Mouse (Mus musculus) CH12.LX (cell line): ENCODE measurements around the gene Apon. TPM values are rescaled to one million over a fixed set of nuclear protein-coding genes. Genes with fewer than 3 reads are reported as not detected.
A peak's percentile ranks its signal among the peaks of the same experiment; 100 is the strongest.
"Not testable (repeated sequence)": the region's sequence is repeated elsewhere in the genome, so short reads cannot be mapped to it uniquely, and the experiment has no call there.

Source experiments
- DNase-seq: peaks from one replicate; pipeline ENCODE4 v3.0.0-alpha.2; 2013; ENCODE audit errors: extremely low read depth
- H3K27ac ChIP-seq: 2 replicates; pipeline ENCODE4 v1.5.1; 2012; ENCODE audit warnings: low read depth, mild to moderate bottlenecking, control low read depth, moderate library complexity; ENCODE audit not compliant: insufficient read depth
- H3K27me3 ChIP-seq: replicated peaks from 2 replicates; pipeline ENCODE3; 2012; ENCODE audit warnings: inconsistent platforms
- H3K36me3 ChIP-seq, 2 experiments: replicated peaks in 1 of 2; 2 replicates each; pipeline versions ENCODE3 to v1.6.1; 2012; ENCODE audit warnings: inconsistent platforms in 1 of 2, low read length in 1 of 2, mild to moderate bottlenecking in 1 of 2, mixed read lengths in 1 of 2, moderate library complexity in 1 of 2; ENCODE audit not compliant: control insufficient read depth in 1 of 2, insufficient read depth in 1 of 2
- H3K4me1 ChIP-seq, 2 experiments: 2 replicates each; pipeline ENCODE4 v1.6.1; 2012; ENCODE audit warnings: inconsistent platforms in 1 of 2, moderate library complexity in 1 of 2; ENCODE audit not compliant: insufficient read depth in 2 of 2, control insufficient read depth in 1 of 2
- H3K4me2 ChIP-seq: 2 replicates; pipeline ENCODE4 v1.6.1; 2012; ENCODE audit warnings: low read depth, mild to moderate bottlenecking, control low read depth; ENCODE audit not compliant: poor library complexity, insufficient read depth, severe bottlenecking
- H3K4me3 ChIP-seq, 3 experiments: fragments of 150-350 bp in 1 of 3; sonication (generic) in 1 of 3; replicated peaks in 1 of 3; 2 replicates each; pipeline versions ENCODE3 to v1.5.1; 2011 to 2012; ENCODE audit warnings: low read depth in 2 of 3, low read length in 2 of 3, mild to moderate bottlenecking in 2 of 3, moderate library complexity in 2 of 3, control low read depth in 1 of 3, improper control_type of control experiment in 1 of 3, inconsistent platforms in 1 of 3, mixed read lengths in 1 of 3; ENCODE audit not compliant: poor library complexity in 1 of 3
- H3K79me2 ChIP-seq: replicated peaks from 2 replicates; pipeline ENCODE4 v1.6.1; 2012; ENCODE audit warnings: mild to moderate bottlenecking, moderate library complexity; ENCODE audit not compliant: control insufficient read depth, poor library complexity, insufficient read depth, severe bottlenecking; ENCODE audit errors: extremely low read depth
- H3K9ac ChIP-seq: 2 replicates; pipeline ENCODE4 v1.6.1; 2012; ENCODE audit warnings: low read depth, mild to moderate bottlenecking, control low read depth, moderate library complexity; ENCODE audit not compliant: insufficient read depth
- H3K9me3 ChIP-seq: replicated peaks from 2 replicates; pipeline ENCODE3; 2012; ENCODE audit warnings: low read length, inconsistent platforms, mixed read lengths
- CTCF ChIP-seq, 2 experiments: IDR thresholded peaks in 1 of 2; conservative IDR thresholded peaks in 1 of 2; 2 replicates each; pipeline ENCODE4 v1.5.1; 2011 to 2012; ENCODE audit warnings: low read depth in 2 of 2, low read length in 2 of 2, improper control_type of control experiment in 1 of 2, inconsistent platforms in 1 of 2, mild to moderate bottlenecking in 1 of 2, moderate library complexity in 1 of 2
- MAFK ChIP-seq: IDR thresholded peaks from 2 replicates; pipeline ENCODE4 v1.6.1; 2011; ENCODE audit warnings: low read length, improper control_type of control experiment; ENCODE audit not compliant: insufficient replicate concordance
- MYC ChIP-seq: IDR thresholded peaks from 2 replicates; pipeline ENCODE4 v1.6.1; 2011; ENCODE audit warnings: low read depth, mild to moderate bottlenecking, improper control_type of control experiment, low read length
- RAD21 ChIP-seq: IDR thresholded peaks from 2 replicates; pipeline ENCODE4 v1.6.1; 2011; ENCODE audit warnings: low read depth, mild to moderate bottlenecking, low read length, improper control_type of control experiment, moderate library complexity
- SMC3 ChIP-seq: IDR thresholded peaks from 2 replicates; pipeline ENCODE4 v1.6.1; 2011; ENCODE audit warnings: low read depth, low read length, improper control_type of control experiment
- TBP ChIP-seq: conservative IDR thresholded peaks from 2 replicates; pipeline ENCODE4 v1.6.1; 2011; ENCODE audit warnings: low read depth, low read length, improper control_type of control experiment
- TCF12 ChIP-seq: IDR thresholded peaks from 2 replicates; pipeline ENCODE4 v1.6.1; 2014; ENCODE audit warnings: low read depth, mild to moderate bottlenecking, inconsistent platforms, low read length, improper control_type of control experiment
- USF1 ChIP-seq: IDR thresholded peaks from 2 replicates; pipeline ENCODE4 v1.6.1; 2014; ENCODE audit warnings: low read depth, mild to moderate bottlenecking, inconsistent platforms, low read length, improper control_type of control experiment
- dilution Hi-C: fragments of 300-500 bp; cut with MboI; formaldehyde crosslinking; loops from 2 replicates; pipeline ENCODE4 v1.14.3; 2020; ENCODE audit warnings: low sequenced_read_pairs; ENCODE audit not compliant: extremely low pct_unique_long_range_greater_than_20kb, extremely low pct_ligation_motif_present
- in situ Hi-C: fragments of 300-500 bp; cut with MboI; formaldehyde crosslinking; loops from 3 replicates; pipeline ENCODE4 v1.14.3; 2019; ENCODE audit warnings: low sequenced_read_pairs, low pct_ligation_motif_present, low pct_unique_long_range_greater_than_20kb, mixed read lengths
- polyA plus RNA-seq: library from polyadenylated mRNA; unstranded; fragments of >175 nt; gene quantifications from 2 replicates; pipeline ENCODE4 v1.2.1, GENCODE M21; 2012; ENCODE audit warnings: low read depth; ENCODE audit not compliant: insufficient read length
- total RNA-seq, 2 experiments: library from RNA; depleted of rRNA; stranded (reverse); fragments of 300-350 nt in 1 of 2; fragments of >200 nt in 1 of 2; gene quantifications; 2 replicates each; pipeline ENCODE4 v1.2.3; 2012 to 2014

Apon gene
- total and polyA plus RNA-seq, 3 experiments, result 0.30 to 0.80 (median 0.62) TPM

DNA sequence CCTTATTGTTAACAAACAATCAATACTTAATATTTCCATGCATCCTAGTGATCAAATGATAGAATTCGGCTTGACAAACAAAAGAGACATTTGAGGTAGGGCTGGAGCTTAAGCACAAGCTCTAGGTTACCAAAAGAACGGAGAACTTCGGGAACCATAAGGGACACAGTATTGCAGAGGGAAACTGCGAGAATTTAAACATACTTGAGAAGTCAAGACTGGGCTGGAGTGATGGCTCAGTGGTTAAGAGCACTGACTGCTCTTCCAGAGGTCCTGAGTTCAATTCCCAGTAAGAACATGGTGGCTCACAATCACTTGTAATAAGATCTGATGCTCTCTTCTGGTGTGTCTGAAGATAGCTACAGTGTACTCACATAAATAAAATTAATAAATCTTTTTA, 39.8 kb upstream of the Apon start:
- H3K27ac ChIP-seq, result not testable (repeated sequence)
- TF ChIP-seq TBP, result peak; percentile 92
- TF ChIP-seq, all 38 proteins: peak for 1; not testable (repeated sequence) for 37
- H3K9ac ChIP-seq, H3K36me3 ChIP-seq, H3K9me3 ChIP-seq, H3K4me2 ChIP-seq, H3K4me3 ChIP-seq, dilution Hi-C loops, DNase-seq, in situ Hi-C loops, H3K27me3 ChIP-seq: not testable (repeated sequence)
- Histone ChIP-seq H3K79me2 (peaks cover 16% of the 10 kb centered on the region), H3K4me1 (peaks cover 5 to 18% of the 10 kb centered on the region in 2 experiments)

DNA sequence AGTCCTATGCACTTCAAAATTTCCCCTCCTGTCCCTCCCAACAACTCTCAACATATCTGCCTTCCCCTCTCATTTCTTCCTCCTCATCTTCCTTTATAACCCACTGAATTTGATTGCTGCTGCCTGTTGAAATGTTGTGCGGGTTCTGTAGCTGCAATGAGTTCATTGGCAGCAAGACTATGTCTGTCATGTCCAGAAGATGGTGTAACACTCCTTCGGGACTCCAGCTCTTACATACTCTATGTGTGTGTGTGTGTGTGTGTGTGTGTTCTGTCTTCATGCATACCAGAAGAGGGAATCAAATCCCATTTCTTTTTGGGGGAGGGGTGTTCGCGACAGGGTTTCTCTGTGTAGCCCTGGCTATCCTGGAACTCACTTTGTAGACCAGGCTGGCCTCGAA, 38.9 kb upstream of the Apon start:
- Histone ChIP-seq H3K4me2 (no peak overlapping the region), H3K4me3 (no peak overlapping the region), H3K9ac (no peak overlapping the region), H3K27me3 (no peaks in the 10 kb centered on the region), H3K4me1 (peaks cover 3 to 9% of the 10 kb centered on the region in 2 experiments), H3K27ac (no peak overlapping the region), H3K79me2 (peaks cover 14% of the 10 kb centered on the region), H3K36me3 (peaks cover 0 to 7% of the 10 kb centered on the region in 2 experiments), H3K9me3 (no peaks in the 10 kb centered on the region)
- DNase-seq, result no peak
- in situ Hi-C loops, result no loop called here
- dilution Hi-C loops, result no loop called here
- TF ChIP-seq MAFK, result no peak
- TF ChIP-seq CTCF (conservative IDR thresholded peaks at IDR 0.05 in 1 of 2, IDR thresholded peaks at IDR 0.05 in 1 of 2; ENCODE audit: low read depth in 2 of 2, low read length in 2 of 2), result peak in 1 of 2 experiments; percentile 33; a peak in 1 of 4 replicates
- no peak for TF ChIP-seq TCF12
- no peak for TF ChIP-seq USF1
- 0 out of 2 replicates have a peak, but pooled peaks have one; percentile 6 for TF ChIP-seq SMC3
- TF ChIP-seq RAD21, result peak; percentile 8

DNA sequence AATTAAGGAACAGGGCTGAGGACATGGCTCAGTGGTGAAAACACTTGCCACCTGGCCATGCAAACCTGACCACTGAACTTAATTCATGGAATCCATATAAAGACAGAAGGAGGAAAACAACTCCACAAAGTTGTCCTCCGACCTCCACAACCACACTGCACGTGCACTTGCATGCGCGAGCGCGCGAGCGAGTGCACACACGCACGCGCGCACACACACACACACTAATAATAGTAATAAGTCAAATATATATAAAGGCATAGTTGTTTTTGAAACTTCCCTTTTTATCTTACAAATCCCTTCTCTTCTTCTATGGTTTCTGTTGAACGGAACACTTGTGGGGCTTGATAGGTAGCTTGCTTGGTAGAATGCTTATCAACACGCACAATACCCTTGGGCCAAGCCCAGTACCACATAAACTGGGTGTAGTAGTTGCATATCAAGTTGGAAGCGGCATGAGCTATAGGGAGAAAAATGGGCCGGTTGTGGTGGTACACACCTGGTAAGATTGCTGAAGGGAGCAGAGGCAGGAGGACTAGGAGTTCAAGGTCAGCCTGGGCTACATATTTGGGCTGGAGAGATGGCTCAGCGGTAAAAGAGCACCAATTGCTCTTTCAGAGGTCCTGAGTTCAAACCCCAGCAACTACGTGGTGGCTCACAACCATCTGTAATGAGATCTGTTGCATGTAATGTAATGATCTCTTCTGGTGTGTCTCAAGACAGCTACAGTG, 35.3 kb upstream of the Apon start:
- H3K27ac ChIP-seq, result no peak overlapping the region
- DNase-seq, result no peak
- H3K4me3 ChIP-seq, result no peak overlapping the region
- H3K27me3 ChIP-seq, result no peaks in the 10 kb centered on the region
- no peaks in the 10 kb centered on the region for H3K9me3 ChIP-seq
- no peak overlapping the region for H3K9ac ChIP-seq
- H3K4me2 ChIP-seq, result no peak overlapping the region
- no peak for TF ChIP-seq MYC
- TF ChIP-seq, all 38 proteins: peak for 0
- dilution Hi-C loops (no loop called here), in situ Hi-C loops (no loop called here)
- Histone ChIP-seq H3K4me1 (peaks cover 0 to 2% of the 10 kb centered on the region in 2 experiments; a peak in 1 of 4 replicates), H3K36me3 (no peaks in the 10 kb centered on the region), H3K79me2 (no peaks in the 10 kb centered on the region; the same call in 1 of the 2 replicates)
